Mouse (Mus musculus) small intestine, adult 2 months (tissue): Measurements from ENCODE around the gene Rab31. TPM values are rescaled to one million over a fixed set of nuclear protein-coding genes. Genes with fewer than 3 reads are reported as not detected.

Experiments used
- H3K27ac ChIP-seq: fragments of 200-500 bp; 2 replicates; pipeline ENCODE4 v1.5.1; 2012; ENCODE audit warnings: low read depth, low read length, control low read depth, inconsistent platforms; ENCODE audit not compliant: insufficient read depth
- H3K27me3 ChIP-seq: fragments of 200-500 bp; 2 replicates; pipeline ENCODE4 v1.6.1; 2012; ENCODE audit warnings: mild to moderate bottlenecking, moderate library complexity, low read length, inconsistent platforms; ENCODE audit not compliant: control insufficient read depth, insufficient read depth
- H3K36me3 ChIP-seq: fragments of 200-500 bp; 2 replicates; pipeline ENCODE4 v1.6.1; 2012; ENCODE audit warnings: mild to moderate bottlenecking, low read length, control low read depth, inconsistent platforms; ENCODE audit not compliant: control insufficient read depth, insufficient read depth
- H3K4me1 ChIP-seq: fragments of 200-500 bp; 2 replicates; pipeline ENCODE4 v1.6.1; 2012; ENCODE audit warnings: low read length, inconsistent platforms, mixed read lengths; ENCODE audit not compliant: control insufficient read depth, insufficient read depth, insufficient read length
- H3K4me3 ChIP-seq: fragments of 200-500 bp; 2 replicates; pipeline ENCODE4 v1.5.1; 2012; ENCODE audit warnings: low read depth, mild to moderate bottlenecking, control low read depth, inconsistent platforms, low read length, moderate library complexity
- CTCF ChIP-seq: fragments of 200-500 bp; IDR thresholded peaks from 2 replicates; pipeline ENCODE4 v1.5.1; 2012; ENCODE audit warnings: low read depth, mild to moderate bottlenecking, control low read depth, inconsistent platforms, low read length, moderate library complexity, mixed read lengths; ENCODE audit not compliant: insufficient replicate concordance, insufficient read length; ENCODE audit errors: extremely low read depth
- POLR2A ChIP-seq: fragments of 200-500 bp; IDR thresholded peaks from 2 replicates; pipeline ENCODE4 v1.6.1; 2012; ENCODE audit warnings: low read depth, mild to moderate bottlenecking, control low read depth, inconsistent platforms, low read length, moderate library complexity
- WGBS: fragments of 180-500 bp; shearing (Covaris S2); methylation state at CpG from one replicate; pipeline ENCODE4 v1.1.7; 2018; 5-methylcytosine and 5-hydroxymethylcytosine counted together
- polyA plus RNA-seq: library from polyadenylated mRNA; depleted of rRNA; stranded (reverse); fragments of >200 nt; gene quantifications from 2 replicates; pipeline ENCODE4 v1.2.3, GENCODE M21; 2012; rRNA removed

Gene Rab31
- polyA plus RNA-seq = 4.6 and 7.8 TPM in 2 replicates

DNA sequence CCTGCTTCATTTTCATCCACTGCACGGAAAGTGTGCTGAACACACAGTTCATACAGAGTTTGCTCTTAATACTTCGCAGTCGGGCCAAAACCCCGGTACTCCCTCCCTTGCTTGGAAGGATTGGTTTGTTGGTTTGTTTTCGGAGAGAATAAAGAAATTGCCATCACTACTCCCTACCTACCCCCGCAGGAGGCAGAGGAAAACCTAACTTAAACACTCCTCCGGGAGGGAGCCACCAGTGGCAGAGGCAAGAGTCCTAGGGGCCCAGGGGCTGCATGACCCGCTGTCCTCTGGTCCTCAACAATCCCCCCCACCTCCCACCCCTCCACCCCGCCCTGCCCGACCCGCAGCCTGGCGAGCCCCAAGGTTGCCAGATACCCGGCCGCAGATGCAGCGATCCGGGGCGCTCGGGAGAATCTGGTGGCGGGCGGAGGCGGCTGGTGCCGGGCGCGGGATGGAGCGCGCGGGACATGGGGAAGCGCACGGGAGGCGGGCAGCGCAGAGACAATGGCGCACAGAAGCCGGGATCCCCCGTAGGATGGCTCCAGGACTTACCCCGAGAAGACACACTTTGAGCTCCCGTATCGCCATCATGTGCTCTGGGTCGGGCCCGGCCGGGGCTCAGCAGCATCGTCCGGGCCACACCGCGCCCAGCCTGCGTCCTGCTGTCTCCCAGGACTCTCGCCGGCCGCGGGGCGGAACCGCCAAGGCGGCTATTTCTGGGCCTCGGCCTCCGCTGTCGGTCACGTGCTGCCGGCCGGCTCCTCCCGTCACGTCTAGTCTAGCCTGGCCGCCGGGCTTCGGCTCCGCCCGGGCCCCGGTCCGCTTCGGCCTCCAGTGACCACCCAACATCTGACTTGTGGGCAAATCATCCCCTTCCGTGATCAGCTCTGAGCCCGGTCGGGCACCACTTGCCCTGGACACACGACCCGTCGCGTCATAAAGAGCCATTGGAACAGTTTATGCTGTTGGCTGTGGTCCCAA, at the start of gene Rab31:
TSS of gene Rab31 (minus strand) at position 802 of the 984 bp plus-strand sequence.
- WGBS = 2% methylated on average over 75 of the region's 75 CpGs
- Histone ChIP-seq H3K4me1 (peaks cover 21% of the 10 kb centered on the region), H3K27me3 (no peaks in the 10 kb centered on the region), H3K27ac (peak within 1 kb of the TSS; percentile 91), H3K4me3 (peak within 1 kb of the TSS; percentile 81), H3K36me3 (no peaks in the 10 kb centered on the region)
- TF ChIP-seq CTCF (no peak), POLR2A (peak; percentile 60)

GRCm38 (mm10) chr17:65820197-65820596, 47.6 kb upstream of the Rab31 start:
- Histone ChIP-seq H3K27me3 (no peaks in the 10 kb centered on the region), H3K4me1 (no peaks in the 10 kb centered on the region), H3K4me3 (no peak overlapping the region), H3K27ac (no peak overlapping the region), H3K36me3 (peaks cover 52% of the 10 kb centered on the region)
- TF ChIP-seq CTCF = no peak
- TF ChIP-seq POLR2A = no peak
- WGBS = 79% methylated on average over 5 of the region's 5 CpGs

DNA sequence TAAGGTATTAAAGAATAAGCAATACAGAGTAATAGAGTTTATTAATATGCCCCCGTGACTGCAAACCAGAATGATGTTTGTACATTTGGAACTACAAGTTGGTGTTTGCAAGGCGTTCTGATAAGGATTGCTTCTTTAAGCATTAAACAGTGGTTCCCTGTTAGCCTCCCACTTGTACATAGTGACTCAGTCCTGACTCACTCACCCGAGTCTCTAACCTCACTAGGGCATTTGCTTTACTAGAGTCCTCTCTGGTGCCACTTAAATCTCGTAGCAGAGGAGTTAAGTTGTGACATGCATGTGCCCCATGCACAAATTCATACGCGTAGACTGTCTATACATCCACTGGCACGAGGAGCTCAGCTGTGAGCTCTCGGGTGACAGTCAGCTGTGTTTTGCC, 41.2 kb upstream of the Rab31 start:
- Histone ChIP-seq H3K27me3 (no peaks in the 10 kb centered on the region), H3K27ac (no peak overlapping the region), H3K4me1 (no peaks in the 10 kb centered on the region), H3K4me3 (no peak overlapping the region), H3K36me3 (peaks cover 49% of the 10 kb centered on the region)
- TF ChIP-seq POLR2A = no peak
- TF ChIP-seq CTCF = no peak
- WGBS = 91% methylated on average over 8 of the region's 8 CpGs

- Histone ChIP-seq H3K4me3 (no peak overlapping the region), H3K36me3 (peaks cover 46% of the 10 kb centered on the region), H3K27me3 (no peaks in the 10 kb centered on the region), H3K27ac (no peak overlapping the region), H3K4me1 (no peaks in the 10 kb centered on the region)
- TF ChIP-seq POLR2A = no peak
- no peak for TF ChIP-seq CTCF
- 43% methylated on average over 5 of the region's 5 CpGs for WGBS
Measured at GRCm38 (mm10) chr17:65811032-65811431, 38.5 kb upstream of the Rab31 start.

- WGBS = 88% methylated on average over 2 of the region's 2 CpGs
- no peaks in the 10 kb centered on the region for H3K27me3 ChIP-seq
- H3K27ac ChIP-seq = no peak overlapping the region
- H3K4me1 ChIP-seq = no peaks in the 10 kb centered on the region; the same call in 1 of the 2 replicates
- H3K4me3 ChIP-seq = no peak overlapping the region
- H3K36me3 ChIP-seq = peaks cover 36% of the 10 kb centered on the region
- TF ChIP-seq POLR2A = no peak
- TF ChIP-seq CTCF = no peak
Measured at GRCm38 (mm10) chr17:65806416-65806815, 33.9 kb upstream of the Rab31 start.

GRCm38 (mm10) chr17:65805966-65806365, 33.4 kb upstream of the Rab31 start:
- TF ChIP-seq POLR2A (no peak), CTCF (no peak)
- H3K36me3 ChIP-seq = peaks cover 32% of the 10 kb centered on the region
- H3K27ac ChIP-seq = no peak overlapping the region
- no peaks in the 10 kb centered on the region for H3K27me3 ChIP-seq
- 82% methylated on average over 4 of the region's 4 CpGs for WGBS
- no peaks in the 10 kb centered on the region; the same call in 1 of the 2 replicates for H3K4me1 ChIP-seq
- no peak overlapping the region for H3K4me3 ChIP-seq

GRCm38 (mm10) chr17:65802026-65802425, 29.5 kb upstream of the Rab31 start:
- H3K4me1 ChIP-seq = no peaks in the 10 kb centered on the region; the same call in 1 of the 2 replicates
- TF ChIP-seq CTCF (no peak), POLR2A (no peak)
- WGBS = 74% methylated on average over 4 of the region's 4 CpGs
- no peak overlapping the region for H3K27ac ChIP-seq
- no peaks in the 10 kb centered on the region for H3K27me3 ChIP-seq
- H3K36me3 ChIP-seq = peaks cover 24% of the 10 kb centered on the region
- H3K4me3 ChIP-seq = no peak overlapping the region

DNA sequence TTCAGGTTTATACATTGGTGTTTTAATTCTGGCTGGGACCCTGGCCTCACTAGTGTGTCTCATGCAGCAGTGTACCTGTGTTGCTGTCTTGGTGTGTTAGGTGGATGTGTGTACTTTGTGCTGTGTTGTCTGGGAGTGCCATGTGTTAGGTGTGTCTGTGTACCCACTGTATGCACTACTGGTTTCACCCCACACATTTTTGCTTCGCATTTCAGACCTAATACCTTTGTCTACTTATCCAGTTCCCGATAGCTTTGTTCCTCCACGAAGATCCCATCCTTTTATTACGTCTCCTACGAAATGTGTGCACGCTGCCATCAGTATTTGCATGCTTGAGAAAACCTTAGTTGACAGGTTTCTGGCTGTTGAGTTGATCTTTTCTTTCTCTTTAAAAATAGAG, 27.9 kb upstream of the Rab31 start:
- Histone ChIP-seq H3K4me3 (no peak overlapping the region), H3K4me1 (peaks cover 2% of the 10 kb centered on the region), H3K27ac (no peak overlapping the region), H3K27me3 (no peaks in the 10 kb centered on the region), H3K36me3 (peaks cover 18% of the 10 kb centered on the region)
- 90% methylated on average over 6 of the region's 6 CpGs for WGBS
- TF ChIP-seq POLR2A (no peak), CTCF (no peak)
